In the genomic region with DNA sequence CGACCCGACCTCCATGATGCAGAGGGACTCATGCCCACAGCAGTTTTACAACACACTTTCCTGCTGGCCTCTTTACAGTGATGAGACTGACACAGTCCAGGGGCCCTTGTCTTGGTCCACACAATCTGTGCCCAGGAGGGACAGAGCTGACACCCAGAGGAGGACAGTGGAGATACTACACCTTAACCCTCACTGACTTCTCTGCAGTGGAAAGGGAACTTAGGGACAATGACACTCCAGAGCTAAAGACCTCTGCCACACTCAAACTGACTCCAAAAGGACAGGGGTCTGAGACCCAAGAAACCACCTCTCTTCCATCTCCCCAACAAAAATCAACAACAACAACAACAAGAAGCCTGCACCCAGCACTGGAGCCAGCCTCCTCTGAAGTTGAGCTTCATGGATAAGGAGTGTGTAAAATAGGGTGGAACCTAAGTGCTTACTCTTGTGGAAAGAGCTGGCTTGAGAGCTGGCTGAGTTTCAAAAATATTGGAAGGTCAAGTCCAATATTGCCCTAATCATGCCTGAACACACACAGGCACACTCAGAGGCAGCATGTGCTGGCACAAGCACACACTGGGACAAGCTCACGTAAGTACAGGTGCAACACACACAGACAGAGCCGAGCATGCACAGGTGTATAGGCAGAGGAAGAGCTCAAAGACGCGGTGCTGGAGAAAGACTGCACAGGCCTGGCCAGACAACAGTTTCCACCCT, we compare ENCODE assay signal across 8 mouse cellular contexts. TPM values are rescaled to one million over a fixed set of nuclear protein-coding genes. Genes with fewer than 3 reads are reported as not detected.
DNase-seq lines count a peak whose midpoint lies in the region; ATAC-seq and TF ChIP-seq lines count a peak whose summit lies in the region.

No protein-coding gene starts in this region.

- H3K4me1 ChIP-seq in heart, embryonic 13.5 days, result peaks cover 90% of the 10 kb centered on the region
- H3K4me1 ChIP-seq in embryonic facial prominence, embryonic 13.5 days, result peaks cover 85% of the 10 kb centered on the region
- H3K4me1 ChIP-seq in hindbrain, postnatal 0 days (ENCODE audit: insufficient read depth, low read length), result peaks cover 60% of the 10 kb centered on the region
- peaks cover 68% of the 10 kb centered on the region for H3K4me1 ChIP-seq in lung, postnatal 0 days (ENCODE audit: insufficient read depth, low read depth, low read length)

- peak overlapping the region; percentile 98 for H3K27ac ChIP-seq in heart, embryonic 13.5 days (replicated peaks)
- peak overlapping the region; percentile 80 for H3K27ac ChIP-seq in embryonic facial prominence, embryonic 13.5 days
- H3K27ac ChIP-seq in hindbrain, postnatal 0 days, result peak overlapping the region; percentile 62; the same call in 1 of the 2 replicates
- H3K27ac ChIP-seq in lung, postnatal 0 days (ENCODE audit: low read length), result peak overlapping the region; percentile 78

- H3K27me3 ChIP-seq in heart, embryonic 13.5 days (replicated peaks), result no peaks in the 10 kb centered on the region
- no peaks in the 10 kb centered on the region for H3K27me3 ChIP-seq in embryonic facial prominence, embryonic 13.5 days
- H3K27me3 ChIP-seq in hindbrain, postnatal 0 days (ENCODE audit: insufficient read depth, low read length), result no peaks in the 10 kb centered on the region
- H3K27me3 ChIP-seq in lung, postnatal 0 days (replicated peaks; ENCODE audit: insufficient read depth, low read length), result no peaks in the 10 kb centered on the region

- peak overlapping the region; percentile 97 for H3K9ac ChIP-seq in heart, embryonic 13.5 days
- H3K9ac ChIP-seq in embryonic facial prominence, embryonic 13.5 days, result peak overlapping the region; percentile 85; the same call in 1 of the 2 replicates
- no peak overlapping the region; the same call in 1 of the 2 replicates for H3K9ac ChIP-seq in hindbrain, postnatal 0 days (replicated peaks; ENCODE audit: low read length)
- no peak overlapping the region for H3K9ac ChIP-seq in lung, postnatal 0 days (replicated peaks; ENCODE audit: low read depth)

- no peak for TF ChIP-seq CTCF in hindbrain, postnatal 0 days (IDR thresholded peaks at IDR 0.05; ENCODE audit: low read depth)
- TF ChIP-seq CTCF in lung, postnatal 0 days (IDR thresholded peaks at IDR 0.05), result no peak; the same call in 1 of the 2 replicates

- no peaks in the 10 kb centered on the region for H3K36me3 ChIP-seq in heart, embryonic 13.5 days
- H3K36me3 ChIP-seq in embryonic facial prominence, embryonic 13.5 days, result 0 out of 2 replicates have a peak, but pooled peaks cover 3% of the 10 kb centered on the region
- no peaks in the 10 kb centered on the region for H3K36me3 ChIP-seq in hindbrain, postnatal 0 days (ENCODE audit: insufficient read depth, low read length)
- no peaks in the 10 kb centered on the region for H3K36me3 ChIP-seq in lung, postnatal 0 days (ENCODE audit: insufficient read depth, low read length)

- H3K9me3 ChIP-seq in heart, embryonic 13.5 days, result no peaks in the 10 kb centered on the region
- H3K9me3 ChIP-seq in embryonic facial prominence, embryonic 13.5 days, result no peaks in the 10 kb centered on the region
- no peaks in the 10 kb centered on the region for H3K9me3 ChIP-seq in hindbrain, postnatal 0 days (ENCODE audit: low read length)
- no peaks in the 10 kb centered on the region for H3K9me3 ChIP-seq in lung, postnatal 0 days (ENCODE audit: low read length)

- no peak for ATAC-seq in heart, embryonic 13.5 days (ENCODE audit: extremely low read depth, insufficient number of reproducible peaks, low FRiP score, low TSS enrichment)
- no peak for ATAC-seq in embryonic facial prominence, embryonic 13.5 days (ENCODE audit: insufficient number of reproducible peaks, insufficient read depth, low FRiP score, low TSS enrichment, low read depth)
- no peak for ATAC-seq in hindbrain, postnatal 0 days
- peak; percentile 1; the same call in 1 of the 2 replicates for ATAC-seq in lung, postnatal 0 days

- no peak overlapping the region for H3K4me3 ChIP-seq in heart, embryonic 13.5 days
- H3K4me3 ChIP-seq in embryonic facial prominence, embryonic 13.5 days, result no peak overlapping the region
- H3K4me3 ChIP-seq in hindbrain, postnatal 0 days (ENCODE audit: low read length), result no peak overlapping the region
- no peak overlapping the region for H3K4me3 ChIP-seq in lung, postnatal 0 days (ENCODE audit: low read depth, low read length)

- 40% methylated on average over 6 of the region's 6 CpGs for WGBS in heart, embryonic 13.5 days
- 46% methylated on average over 6 of the region's 6 CpGs for WGBS in embryonic facial prominence, embryonic 13.5 days
- 47% methylated on average over 6 of the region's 6 CpGs for WGBS in hindbrain, postnatal 0 days
- WGBS in lung, postnatal 0 days, result 27% methylated on average over 6 of the region's 6 CpGs

- peak overlapping the region; percentile 49 for H3K4me2 ChIP-seq in heart, embryonic 13.5 days
- H3K4me2 ChIP-seq in embryonic facial prominence, embryonic 13.5 days, result peak overlapping the region; percentile 74
- H3K4me2 ChIP-seq in hindbrain, postnatal 0 days (ENCODE audit: low read depth, low read length), result no peak overlapping the region
- H3K4me2 ChIP-seq in lung, postnatal 0 days (replicated peaks; ENCODE audit: low read depth, low read length), result peak overlapping the region; percentile 27

- DNase-seq in heart, adult 8-10 months (ENCODE audit: low spot score), result no peak
- DNase-seq in hindbrain, postnatal 0 days (ENCODE audit: low spot score), result no peak
- DNase-seq in lung, postnatal 0 days (ENCODE audit: low spot score), result peak; percentile 57
- DNase-seq in ovary, adult 18-20 months (ENCODE audit: low spot score), result no peak
- no peak for DNase-seq in embryo, embryonic 9.5 days (ENCODE audit: extremely low spot score)
- DNase-seq in spleen, postnatal 10 days (ENCODE audit: low spot score in 2 of 2), result no peak

- no peak for TF ChIP-seq EP300 in lung, postnatal 0 days (IDR thresholded peaks at IDR 0.05)

RNA-seq across cellular contexts. Expression of a gene that starts 9.2 kb away (rescaled TPM):
- polyA plus RNA-seq in heart, embryonic 13.5 days (2015; fragmentation: Nextera tagmentation; extraction: Ambion mirVana), result 40.2 and 43.4 TPM in 2 replicates
- 10 to 100 TPM; 18.5 to 21.8 (median 19.5) TPM for total RNA-seq in heart, adult 8-10 months (2022)
- 35.6 and 37.3 TPM in 2 replicates for polyA plus RNA-seq in embryonic facial prominence, embryonic 13.5 days (2015; fragmentation: Nextera tagmentation; extraction: Ambion mirVana)
- total RNA-seq in hindbrain, postnatal 0 days (2014; rRNA removed), result 93.6 and 100 TPM in 2 replicates
- 42.6 and 48.8 TPM in 2 replicates for polyA plus RNA-seq in hindbrain, postnatal 0 days (2015; fragmentation: Nextera tagmentation; extraction: Ambion mirVana)
- polyA plus RNA-seq in lung, postnatal 0 days (2015; fragmentation: Nextera tagmentation; extraction: Ambion mirVana), result 29.3 and 34.2 TPM in 2 replicates

RNA-seq across cellular contexts. Expression of a gene that starts 43.6 kb away (rescaled TPM):
- 1.9 TPM in 1 of 2 replicates, not detected in the other for polyA plus RNA-seq in heart, embryonic 13.5 days (2015; fragmentation: Nextera tagmentation; extraction: Ambion mirVana)
- total RNA-seq in heart, adult 8-10 months (2022), result not detected
- 1.2 TPM in 1 of 2 replicates, not detected in the other for polyA plus RNA-seq in embryonic facial prominence, embryonic 13.5 days (2015; fragmentation: Nextera tagmentation; extraction: Ambion mirVana)
- not detected in 2 replicates for total RNA-seq in hindbrain, postnatal 0 days (2014; rRNA removed)
- not detected in 2 replicates for polyA plus RNA-seq in hindbrain, postnatal 0 days (2015; fragmentation: Nextera tagmentation; extraction: Ambion mirVana)
- not detected in 2 replicates for polyA plus RNA-seq in lung, postnatal 0 days (2015; fragmentation: Nextera tagmentation; extraction: Ambion mirVana)

Comparison
In these comparisons a context has a peak if more than half of its experiments do, and no peak if none do; other contexts are left out.
1. H3K9ac ChIP-seq: peak in heart, embryonic 13.5 days (single experiment) and embryonic facial prominence, embryonic 13.5 days (single experiment); none in hindbrain, postnatal 0 days (single experiment) and lung, postnatal 0 days (single experiment).
2. Peak in every context shown above with its lines, with median percentiles within 50 percentile points of each other: H3K27ac ChIP-seq.